Mouse (Mus musculus) thymus, postnatal 36 days (tissue): ENCODE measurements around the gene Nprl3.

ENCODE experiments used
- DNase-seq, 2 experiments: peaks; one replicate each; pipeline ENCODE4 v3.0.0; 2022; ENCODE audit warnings: mixed read lengths in 2 of 2

Nprl3 gene

DNA sequence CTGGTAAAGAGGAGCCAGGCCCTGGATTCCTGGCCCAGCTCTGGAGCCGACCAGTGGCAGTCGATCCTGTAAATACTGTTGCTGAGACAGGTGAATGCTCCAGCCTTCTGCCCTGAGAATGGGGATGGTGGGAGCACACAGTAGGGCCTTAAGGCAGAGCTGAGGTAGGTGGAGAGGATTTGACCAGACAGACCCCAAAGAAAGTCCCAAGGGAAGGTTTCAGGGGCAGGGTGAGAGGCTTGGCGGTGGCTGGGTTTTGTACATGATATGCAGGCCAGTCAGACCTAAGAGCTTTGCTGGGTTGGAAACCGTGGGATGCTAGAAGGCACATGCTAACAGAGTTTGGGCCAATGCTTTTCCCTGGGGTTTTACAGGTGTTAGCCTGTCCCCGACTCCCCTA, 72.9 kb downstream of the Nprl3 start:
- no peak for DNase-seq

DNA sequence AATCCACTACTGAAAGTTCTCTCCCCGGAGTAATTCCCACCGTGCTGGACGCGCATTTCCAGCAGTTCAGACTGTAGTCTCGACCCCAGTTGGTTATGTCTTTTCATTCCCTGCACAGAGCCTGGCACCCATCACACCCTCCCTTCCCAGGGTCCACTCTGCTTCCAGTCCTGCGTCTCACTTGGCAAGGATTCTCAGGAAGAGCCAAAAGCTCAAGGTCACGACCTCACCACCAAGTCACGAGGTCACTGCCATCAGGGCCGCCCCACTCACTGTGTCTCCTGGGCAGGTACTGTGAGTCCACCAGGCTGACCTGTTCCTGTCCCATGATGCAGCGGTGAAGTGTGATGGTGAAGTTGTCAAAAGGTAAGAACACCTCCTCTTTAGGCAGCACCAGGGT, 73.4 kb downstream of the Nprl3 start:
- no peak for DNase-seq

DNA sequence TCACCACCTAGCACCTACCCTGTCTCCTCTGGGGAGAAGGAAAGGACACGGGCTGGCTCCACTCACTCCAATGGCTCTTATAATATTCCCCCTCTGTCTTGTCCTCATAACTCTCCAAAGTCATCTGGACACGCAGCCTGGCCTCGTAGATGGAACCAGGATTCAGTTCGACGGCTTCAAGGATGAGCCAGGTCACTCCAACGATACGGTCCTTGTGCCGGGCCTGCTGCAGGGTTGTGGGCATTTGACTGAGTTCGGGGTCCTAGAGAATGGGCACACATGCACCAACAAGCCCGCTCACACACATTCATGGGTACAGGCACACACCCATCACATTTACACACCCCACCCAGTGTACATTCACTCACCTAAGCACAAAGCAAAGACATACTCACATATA, 74.4 kb downstream of the Nprl3 start:
- DNase-seq = no peak

GRCm38 (mm10) chr11:32190603-32191110, 76.8 kb downstream of the Nprl3 start:
- DNase-seq = no peak

DNA sequence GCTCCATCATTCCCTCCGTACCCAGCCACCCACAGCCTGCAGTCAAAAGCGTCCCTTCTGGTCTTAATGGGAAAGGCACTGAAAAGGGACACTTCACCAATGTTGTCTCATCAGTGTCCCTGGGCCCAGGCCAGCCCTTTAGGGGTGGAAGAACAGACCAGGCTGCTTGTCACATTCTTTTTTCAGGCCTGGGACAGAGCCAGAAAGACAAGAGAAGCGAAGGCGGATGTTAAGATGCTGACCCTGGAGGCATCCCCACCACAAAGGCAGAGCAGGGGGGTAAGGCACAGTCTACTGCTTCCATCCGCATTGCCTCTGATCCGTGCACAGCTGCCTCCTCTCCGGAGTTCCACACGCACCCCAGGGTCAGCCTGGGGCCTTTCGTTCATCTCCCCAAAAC, 77.4 kb downstream of the Nprl3 start:
- no peak for DNase-seq

DNA sequence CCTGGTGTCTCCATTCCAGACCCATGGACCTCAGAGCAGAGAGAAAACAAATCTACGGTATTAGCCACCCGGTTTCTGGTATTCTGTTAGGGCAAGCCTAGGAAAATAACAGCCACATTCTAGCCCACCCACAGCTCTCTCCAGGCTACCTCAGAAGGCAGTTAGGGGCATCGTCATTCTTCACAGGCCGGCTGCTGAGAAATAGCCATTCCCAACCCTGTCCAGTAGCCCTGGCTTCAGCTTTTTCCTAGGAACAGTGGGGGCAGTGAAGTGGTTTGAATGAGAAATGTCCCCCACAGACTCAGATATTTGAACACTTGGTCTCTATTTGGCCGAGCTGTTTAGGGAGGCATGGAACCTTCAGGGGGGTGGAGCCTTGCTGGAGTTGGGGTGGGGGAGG, 78.1 kb downstream of the Nprl3 start:
- DNase-seq = no peak

DNA sequence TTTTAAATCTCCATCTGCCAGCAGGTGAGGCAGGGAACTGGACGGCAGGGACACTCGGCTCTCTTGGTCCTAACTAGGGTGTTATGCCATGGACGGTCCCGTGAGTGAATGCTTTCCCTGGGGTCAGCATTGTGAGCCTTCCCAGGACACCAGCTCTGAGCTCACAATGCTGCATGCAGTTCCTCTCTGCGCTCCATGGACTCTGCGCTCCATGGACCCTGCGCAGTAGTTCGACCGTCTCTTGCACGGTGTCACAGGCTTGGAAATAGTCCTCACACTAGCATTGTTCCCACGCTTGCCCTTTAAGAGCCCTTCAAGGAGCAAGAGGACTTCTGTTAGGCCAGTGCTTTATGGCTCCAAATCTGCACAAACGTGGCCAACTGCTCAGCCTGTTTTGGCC, 78.6 kb downstream of the Nprl3 start:
- no peak for DNase-seq

- DNase-seq = no peak
Measured at GRCm38 (mm10) chr11:32187256-32187655, 80.3 kb downstream of the Nprl3 start.

DNA sequence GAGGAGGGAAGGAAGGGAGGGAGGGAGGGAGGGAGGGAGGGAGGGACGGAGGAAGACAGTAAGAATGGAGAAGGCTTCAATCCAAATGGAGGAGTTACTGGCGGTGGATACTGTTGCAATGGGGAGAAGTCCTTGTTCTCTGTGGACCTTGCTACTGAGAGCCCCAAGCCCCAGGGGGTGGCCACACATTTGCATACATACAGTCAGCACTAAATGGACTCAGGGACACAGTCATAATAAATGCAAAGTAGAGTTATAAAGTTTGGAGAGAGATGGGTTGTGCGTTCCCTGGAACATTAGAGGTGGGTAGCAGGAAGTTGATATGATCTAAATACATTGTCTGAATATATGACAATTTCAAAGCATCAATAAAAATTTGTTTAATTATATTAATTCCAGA, 81.5 kb downstream of the Nprl3 start:
- DNase-seq = no peak

DNA sequence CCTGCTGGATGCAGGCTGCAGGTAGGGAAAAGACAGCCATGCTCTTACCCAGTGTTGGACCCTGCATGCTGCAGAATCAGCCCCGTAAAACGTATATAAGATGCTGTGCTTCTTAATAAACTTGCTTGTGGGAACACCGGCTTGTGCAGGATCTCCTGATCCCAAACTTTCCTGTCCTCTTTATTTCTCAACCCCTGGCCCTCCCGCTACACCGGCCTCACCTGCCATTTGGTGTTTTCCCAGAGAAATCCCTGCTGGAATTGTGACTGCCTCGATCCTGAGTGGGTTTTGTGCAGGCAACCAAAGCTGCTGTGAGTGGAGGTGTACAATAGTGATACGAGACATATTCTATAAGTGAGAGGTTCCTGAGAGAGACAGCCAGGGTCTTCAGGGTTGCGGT, 83.0 kb downstream of the Nprl3 start:
- DNase-seq = no peak

- peak; percentile 54 to 72 for DNase-seq
Measured at GRCm38 (mm10) chr11:32181973-32182868, 85.3 kb downstream of the Nprl3 start.

DNA sequence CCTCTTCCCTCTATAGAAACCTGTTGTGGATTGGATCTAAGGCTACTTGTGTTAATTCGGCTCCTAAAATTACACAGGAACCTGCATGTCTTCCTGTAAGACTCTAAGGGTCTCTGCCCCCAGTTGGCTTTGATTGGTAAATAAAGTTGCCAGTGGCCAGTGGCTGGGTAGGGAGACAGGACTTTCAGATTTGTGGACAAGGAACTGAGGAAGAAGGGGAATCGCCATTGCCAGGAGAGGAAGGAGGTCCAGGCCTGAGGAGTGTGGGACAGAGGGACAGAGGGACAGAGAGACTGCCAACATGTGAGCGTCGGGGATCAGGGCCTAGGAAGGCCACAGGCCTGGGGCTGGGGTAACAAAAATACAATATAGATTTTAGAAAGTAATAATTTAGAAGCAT, 86.3 kb downstream of the Nprl3 start:
- no peak for DNase-seq

DNA sequence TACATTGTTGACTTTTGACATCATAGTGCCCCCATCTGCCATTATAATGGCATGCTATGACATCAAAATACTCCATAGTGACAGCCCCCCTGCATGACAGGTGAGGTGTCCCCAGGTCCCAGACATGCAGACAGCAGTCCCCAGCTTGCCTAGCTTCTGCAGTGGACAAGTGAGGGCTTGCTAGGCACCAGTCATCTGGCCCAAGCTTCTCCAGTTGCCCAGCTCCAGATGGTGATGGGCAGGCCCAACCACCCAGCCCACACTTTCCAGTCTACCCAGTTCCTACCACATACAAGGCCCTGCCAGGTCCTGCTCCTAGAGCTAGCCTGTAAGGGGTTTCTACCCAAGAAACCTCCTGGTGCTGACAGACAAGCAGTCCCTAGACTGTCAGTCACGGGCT, 89.0 kb downstream of the Nprl3 start:
- DNase-seq = no peak
